Mouse (Mus musculus) hindbrain, embryonic 15.5 days (tissue): ENCODE results near the gene Chaf1b. TPM values are rescaled to one million over a fixed set of nuclear protein-coding genes. Genes with fewer than 3 reads are reported as not detected.

Experiments used
- ATAC-seq: fragments of 200-750 bp; cut with Nextera tagmentation; 2 replicates; pipeline ENCODE4 v1.8.0; 2017; ENCODE audit warnings: low read depth, moderate number of reproducible peaks, moderate TSS enrichment; ENCODE audit not compliant: low FRiP score
- H3K27ac ChIP-seq: fragments of 300-500 bp; sonication (generic); replicated peaks from 2 replicates; pipeline ENCODE4 v1.5.1; 2015; ENCODE audit warnings: mild to moderate bottlenecking, inconsistent platforms
- H3K27me3 ChIP-seq: fragments of 300-500 bp; sonication (generic); 2 replicates; pipeline ENCODE4 v1.6.1; 2015; ENCODE audit warnings: control low read depth, inconsistent platforms
- H3K36me3 ChIP-seq: fragments of 300-500 bp; sonication (generic); 2 replicates; pipeline ENCODE4 v1.6.1; 2015; ENCODE audit warnings: control low read depth, inconsistent platforms
- H3K4me1 ChIP-seq: fragments of 300-500 bp; sonication (generic); replicated peaks from 2 replicates; pipeline ENCODE4 v1.6.1; 2015; ENCODE audit warnings: control low read depth, inconsistent platforms
- H3K4me2 ChIP-seq: fragments of 300-500 bp; sonication (generic); 2 replicates; pipeline ENCODE4 v1.6.1; 2015; ENCODE audit warnings: moderate library complexity, mild to moderate bottlenecking, inconsistent platforms
- H3K4me3 ChIP-seq: fragments of 300-500 bp; sonication (generic); 2 replicates; pipeline ENCODE4 v1.5.1; 2015; ENCODE audit warnings: mild to moderate bottlenecking, inconsistent platforms
- H3K9ac ChIP-seq: fragments of 300-500 bp; sonication (generic); 2 replicates; pipeline ENCODE4 v1.6.1; 2015; ENCODE audit warnings: inconsistent platforms
- H3K9me3 ChIP-seq: fragments of 300-500 bp; sonication (generic); 2 replicates; pipeline ENCODE4 v1.6.1; 2016; ENCODE audit warnings: control low read depth, inconsistent platforms
- WGBS: fragments of 180-500 bp; shearing (Covaris S2); methylation state at CpG from one replicate; pipeline ENCODE4 v1.1.7; 2015; 5-methylcytosine and 5-hydroxymethylcytosine counted together
- polyA plus RNA-seq: library from polyadenylated mRNA; unstranded; fragments of >200 nt; fragmentation: Nextera tagmentation; extraction: Ambion mirVana; gene quantifications from 2 replicates; pipeline ENCODE4 v1.2.1, GENCODE M21; 2015

Gene Chaf1b
- polyA plus RNA-seq, 1 experiment from 2014 or later: 19.9 TPM

GRCm38 (mm10) chr16:93890948-93891604 lies 7.4 kb downstream of the Chaf1b start:
- ATAC-seq: no peak
- WGBS: 91% methylated on average over 12 of the region's 12 CpGs
- H3K36me3 ChIP-seq: peaks cover 2% of the 10 kb centered on the region; the same call in 1 of the 2 replicates
- H3K4me1 ChIP-seq: no peaks in the 10 kb centered on the region
- H3K27me3 ChIP-seq: no peaks in the 10 kb centered on the region
- no peaks in the 10 kb centered on the region for H3K9me3 ChIP-seq
- H3K4me3 ChIP-seq: no peak overlapping the region
- H3K9ac ChIP-seq: no peak overlapping the region
- H3K4me2 ChIP-seq: no peak overlapping the region
- H3K27ac ChIP-seq: no peak overlapping the region

GRCm38 (mm10) chr16:93893285-93893684 lies 9.6 kb downstream of the Chaf1b start:
- 96% methylated on average over 5 of the region's 5 CpGs for WGBS
- no peaks in the 10 kb centered on the region for H3K4me1 ChIP-seq

GRCm38 (mm10) chr16:93903027-93903426 lies 19.3 kb downstream of the Chaf1b start:
- Histone ChIP-seq H3K36me3 (0 out of 2 replicates have a peak, but pooled peaks cover 5% of the 10 kb centered on the region), H3K4me1 (no peaks in the 10 kb centered on the region), H3K27ac (no peak overlapping the region), H3K9ac (no peak overlapping the region), H3K9me3 (no peaks in the 10 kb centered on the region), H3K27me3 (no peaks in the 10 kb centered on the region), H3K4me3 (no peak overlapping the region), H3K4me2 (no peak overlapping the region)
- WGBS: 89% methylated on average over 6 of the region's 6 CpGs
- no peak for ATAC-seq

More at GRCm38 (mm10) chr16:93893285-93893684, 9.6 kb downstream of the Chaf1b start:
- no peak for ATAC-seq
- peaks cover 2% of the 10 kb centered on the region; the same call in 1 of the 2 replicates for H3K36me3 ChIP-seq
- H3K4me3 ChIP-seq: no peak overlapping the region
- no peak overlapping the region for H3K27ac ChIP-seq
- no peak overlapping the region for H3K9ac ChIP-seq
- H3K4me2 ChIP-seq: no peak overlapping the region
- no peaks in the 10 kb centered on the region for H3K27me3 ChIP-seq
- no peaks in the 10 kb centered on the region for H3K9me3 ChIP-seq

GRCm38 (mm10) chr16:93906156-93907014 lies 22.7 kb downstream of the Chaf1b start:
- H3K27ac ChIP-seq: no peak overlapping the region
- WGBS: 66% methylated on average over 11 of the region's 11 CpGs
- H3K36me3 ChIP-seq: 0 out of 2 replicates have a peak, but pooled peaks cover under 1% of the 10 kb centered on the region
- H3K4me3 ChIP-seq: no peak overlapping the region
- H3K9me3 ChIP-seq: no peaks in the 10 kb centered on the region
- 0 out of 2 replicates have a peak, but pooled peaks have one; percentile 23 for ATAC-seq
- no peaks in the 10 kb centered on the region for H3K27me3 ChIP-seq
- no peak overlapping the region for H3K4me2 ChIP-seq
- no peaks in the 10 kb centered on the region for H3K4me1 ChIP-seq
- no peak overlapping the region for H3K9ac ChIP-seq

- Histone ChIP-seq H3K27me3 (no peaks in the 10 kb centered on the region), H3K4me2 (no peak overlapping the region), H3K4me3 (no peak overlapping the region), H3K9me3 (no peaks in the 10 kb centered on the region), H3K36me3 (no peaks in the 10 kb centered on the region), H3K9ac (no peak overlapping the region), H3K27ac (no peak overlapping the region), H3K4me1 (no peaks in the 10 kb centered on the region)
- 74% methylated on average over 5 of the region's 5 CpGs for WGBS
- ATAC-seq: no peak
Measured at GRCm38 (mm10) chr16:93907761-93908160, 24.1 kb downstream of the Chaf1b start.

GRCm38 (mm10) chr16:93908196-93908595 lies 24.5 kb downstream of the Chaf1b start:
- WGBS: 97% methylated on average over 8 of the region's 8 CpGs
- no peak overlapping the region for H3K4me3 ChIP-seq
- no peak for ATAC-seq

GRCm38 (mm10) chr16:93909936-93910335 lies 26.2 kb downstream of the Chaf1b start:
- no peaks in the 10 kb centered on the region for H3K36me3 ChIP-seq
- H3K4me1 ChIP-seq: no peaks in the 10 kb centered on the region
- no peak overlapping the region for H3K9ac ChIP-seq
- no peak for ATAC-seq
- H3K9me3 ChIP-seq: no peaks in the 10 kb centered on the region
- H3K4me2 ChIP-seq: no peak overlapping the region
- no peaks in the 10 kb centered on the region for H3K27me3 ChIP-seq
- no peak overlapping the region for H3K27ac ChIP-seq
- WGBS: 94% methylated on average over 3 of the region's 3 CpGs
- H3K4me3 ChIP-seq: no peak overlapping the region

More at GRCm38 (mm10) chr16:93908196-93908595, 24.5 kb downstream of the Chaf1b start:
- no peak overlapping the region for H3K9ac ChIP-seq
- H3K36me3 ChIP-seq: no peaks in the 10 kb centered on the region
- H3K9me3 ChIP-seq: no peaks in the 10 kb centered on the region
- no peak overlapping the region for H3K4me2 ChIP-seq
- H3K4me1 ChIP-seq: no peaks in the 10 kb centered on the region
- H3K27me3 ChIP-seq: no peaks in the 10 kb centered on the region
- H3K27ac ChIP-seq: no peak overlapping the region

- H3K9ac ChIP-seq: no peak overlapping the region
- no peaks in the 10 kb centered on the region for H3K36me3 ChIP-seq
- no peaks in the 10 kb centered on the region for H3K27me3 ChIP-seq
- H3K4me3 ChIP-seq: no peak overlapping the region
- 68% methylated on average over 28 of the region's 28 CpGs for WGBS
- no peak overlapping the region for H3K27ac ChIP-seq
- no peak for ATAC-seq
- H3K4me2 ChIP-seq: no peak overlapping the region
- H3K9me3 ChIP-seq: no peaks in the 10 kb centered on the region
- no peaks in the 10 kb centered on the region for H3K4me1 ChIP-seq
Measured at GRCm38 (mm10) chr16:93910735-93911665, 27.3 kb downstream of the Chaf1b start.

- WGBS: 74% methylated on average over 5 of the region's 5 CpGs
- ATAC-seq: no peak
Measured at GRCm38 (mm10) chr16:93912158-93912557, 28.5 kb downstream of the Chaf1b start.

GRCm38 (mm10) chr16:93912808-93913207 lies 29.1 kb downstream of the Chaf1b start:
- Histone ChIP-seq H3K27me3 (no peaks in the 10 kb centered on the region), H3K9ac (no peak overlapping the region), H3K4me1 (no peaks in the 10 kb centered on the region), H3K9me3 (no peaks in the 10 kb centered on the region), H3K4me3 (no peak overlapping the region), H3K27ac (no peak overlapping the region), H3K4me2 (no peak overlapping the region), H3K36me3 (no peaks in the 10 kb centered on the region)
- ATAC-seq: no peak
- 80% methylated on average over 3 of the region's 3 CpGs for WGBS

More at GRCm38 (mm10) chr16:93912158-93912557, 28.5 kb downstream of the Chaf1b start:
- no peak overlapping the region for H3K4me3 ChIP-seq
- H3K36me3 ChIP-seq: no peaks in the 10 kb centered on the region
- no peaks in the 10 kb centered on the region for H3K9me3 ChIP-seq
- H3K27me3 ChIP-seq: no peaks in the 10 kb centered on the region
- H3K4me2 ChIP-seq: no peak overlapping the region
- H3K4me1 ChIP-seq: no peaks in the 10 kb centered on the region
- H3K27ac ChIP-seq: no peak overlapping the region
- H3K9ac ChIP-seq: no peak overlapping the region

- H3K9ac ChIP-seq: no peak overlapping the region
- H3K9me3 ChIP-seq: no peaks in the 10 kb centered on the region
- H3K4me2 ChIP-seq: no peak overlapping the region
- peaks cover 4% of the 10 kb centered on the region; the same call in 1 of the 2 replicates for H3K4me1 ChIP-seq
- H3K27me3 ChIP-seq: no peaks in the 10 kb centered on the region
- H3K27ac ChIP-seq: no peak overlapping the region
- ATAC-seq: no peak
- no peaks in the 10 kb centered on the region for H3K36me3 ChIP-seq
- no peak overlapping the region for H3K4me3 ChIP-seq
- WGBS: 76% methylated on average over 10 of the region's 10 CpGs
Measured at GRCm38 (mm10) chr16:93913881-93914576, 30.3 kb downstream of the Chaf1b start.
